Mouse (Mus musculus): ENCODE results near the gene Aipl1.

Gene Aipl1

DNA sequence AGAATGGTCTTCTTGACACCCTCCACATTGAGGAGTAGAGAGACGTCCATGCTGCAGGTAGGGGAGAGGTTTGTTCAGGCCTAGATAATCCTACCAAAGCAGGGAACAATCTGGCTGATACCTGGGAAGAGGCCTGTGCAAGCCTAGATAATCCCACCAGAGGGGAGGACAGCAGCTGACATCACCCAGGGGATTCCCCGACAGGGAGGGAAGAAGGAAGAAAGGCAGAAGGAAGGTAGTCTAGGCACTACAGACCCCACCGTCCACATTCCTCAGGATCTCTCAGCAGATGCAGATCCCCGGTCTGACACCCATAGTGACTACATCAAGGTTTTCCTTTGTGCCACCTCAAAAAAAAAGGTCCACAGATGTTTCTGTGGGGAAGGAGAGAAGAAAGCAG is at the start of gene Aipl1:
Gene Aipl1 (minus strand): TSS at position 101 of the 400 bp plus-strand sequence.
- no peak for DNase-seq (ENCODE audit: low spot score)

DNA sequence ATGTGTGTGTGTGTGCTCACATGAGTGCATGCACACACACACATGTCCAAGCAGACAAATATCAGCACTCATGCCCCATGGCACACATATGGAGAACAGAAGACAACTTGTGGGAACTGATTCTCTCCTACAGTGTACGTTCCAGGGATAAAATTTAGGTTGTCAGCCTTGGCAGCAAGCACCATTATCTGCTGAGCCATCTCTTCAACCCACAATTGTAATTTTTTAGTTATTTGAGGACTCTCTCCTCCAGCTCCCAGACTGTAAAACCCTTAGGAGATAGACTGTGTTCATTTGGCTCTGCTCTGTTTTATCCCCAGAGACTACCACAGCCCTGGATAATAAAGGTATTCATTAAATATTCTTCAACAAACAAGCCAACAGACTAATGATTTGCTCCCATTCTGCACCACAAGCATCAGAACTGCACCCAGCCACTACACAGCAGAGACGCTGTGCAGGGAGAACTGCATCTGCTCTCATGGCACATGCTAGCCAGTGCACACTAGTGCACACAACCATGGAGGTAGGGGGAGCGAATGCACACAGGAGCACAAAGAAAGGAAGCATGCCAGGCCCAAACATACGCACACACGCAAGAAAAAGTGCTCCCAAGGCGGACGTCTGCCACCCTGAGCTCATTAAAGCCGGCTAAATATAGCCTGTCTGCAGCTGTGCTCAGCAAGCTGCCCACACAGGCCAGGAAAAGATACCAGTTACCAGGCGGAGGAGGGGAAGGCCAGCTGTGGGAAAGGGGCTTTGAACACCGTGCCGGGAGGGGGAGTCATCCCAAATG is 49.1 kb upstream of the Aipl1 start:
- peak; percentile 46 for DNase-seq (ENCODE audit: low spot score)

DNA sequence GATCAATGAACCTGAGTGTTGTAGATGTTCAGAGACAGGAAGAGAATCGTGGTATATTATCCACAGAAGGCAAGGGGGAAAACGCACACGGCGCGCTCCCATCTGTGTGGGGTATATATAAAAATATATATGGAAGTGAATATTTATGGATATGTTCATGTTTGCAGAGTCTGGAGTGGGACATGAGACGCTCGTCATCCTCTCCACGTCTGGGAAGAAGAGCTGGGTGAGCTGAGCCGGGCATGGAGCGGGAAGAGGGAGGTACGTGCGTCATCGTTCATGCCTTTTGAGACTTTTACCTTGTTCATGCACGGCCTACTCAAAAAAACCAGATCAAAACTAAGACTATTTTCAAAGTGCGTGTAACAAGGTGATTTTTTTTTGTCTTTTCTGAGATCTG is 47.0 kb upstream of the Aipl1 start:
- no peak for DNase-seq (ENCODE audit: low spot score)

DNA sequence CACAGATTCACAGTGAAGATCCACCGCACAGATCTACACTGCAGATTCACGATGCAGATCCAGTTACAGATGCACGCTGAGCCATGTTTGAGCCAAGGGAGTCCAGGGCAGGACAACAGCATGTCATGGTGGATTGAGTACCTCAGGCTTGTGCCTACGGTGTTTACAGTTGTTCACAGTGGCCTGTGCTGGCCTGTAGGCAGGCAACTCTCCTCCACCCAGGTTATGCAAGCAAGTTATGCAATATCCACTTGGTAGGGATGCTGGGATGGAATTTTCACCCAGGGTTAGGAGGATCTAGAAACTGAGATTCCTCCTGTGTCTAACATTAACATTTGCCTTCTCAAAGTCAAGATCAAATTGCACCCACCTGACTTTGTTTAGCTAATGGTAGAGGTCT is 45.3 kb upstream of the Aipl1 start:
- DNase-seq (ENCODE audit: low spot score) = no peak

DNA sequence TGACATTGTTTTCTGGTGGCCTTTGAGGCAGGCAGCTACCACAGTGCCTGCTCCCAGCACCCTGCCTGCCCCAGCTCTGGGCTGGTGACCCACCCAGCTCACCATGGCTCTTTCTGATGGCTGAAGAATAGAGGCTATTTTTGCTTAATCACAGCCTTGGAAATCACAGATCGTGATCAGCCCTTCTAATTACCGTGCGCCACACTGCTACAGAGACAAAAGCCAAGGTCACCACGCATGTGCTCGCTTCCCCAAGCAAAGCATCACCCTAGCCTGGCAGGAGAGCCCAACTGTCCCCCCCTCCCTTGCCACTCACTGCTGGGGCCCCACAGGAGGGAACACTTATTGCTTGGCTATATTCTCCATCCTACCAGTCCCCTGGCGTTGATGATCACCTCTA is 43.2 kb upstream of the Aipl1 start:
- no peak for DNase-seq (ENCODE audit: low spot score)

DNA sequence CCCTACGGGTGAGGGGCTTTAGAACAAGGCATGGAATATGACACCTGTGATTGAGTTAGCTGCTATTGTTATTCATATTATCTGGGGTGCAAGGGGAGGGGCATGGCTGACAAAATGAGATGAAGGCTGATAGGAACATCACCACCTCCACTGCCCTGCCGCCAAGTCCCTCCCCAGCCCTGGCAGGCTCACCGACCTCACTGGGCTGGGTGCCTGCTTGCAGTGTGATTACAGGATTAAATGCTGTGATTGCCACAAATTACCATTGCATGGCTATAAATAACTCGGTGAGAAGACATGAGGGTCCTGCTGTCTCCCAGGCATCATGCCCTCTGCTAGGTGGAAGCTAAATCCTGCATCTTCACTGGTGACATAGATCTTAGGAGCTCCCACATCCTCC is 41.3 kb upstream of the Aipl1 start:
- DNase-seq (ENCODE audit: low spot score) = no peak

DNA sequence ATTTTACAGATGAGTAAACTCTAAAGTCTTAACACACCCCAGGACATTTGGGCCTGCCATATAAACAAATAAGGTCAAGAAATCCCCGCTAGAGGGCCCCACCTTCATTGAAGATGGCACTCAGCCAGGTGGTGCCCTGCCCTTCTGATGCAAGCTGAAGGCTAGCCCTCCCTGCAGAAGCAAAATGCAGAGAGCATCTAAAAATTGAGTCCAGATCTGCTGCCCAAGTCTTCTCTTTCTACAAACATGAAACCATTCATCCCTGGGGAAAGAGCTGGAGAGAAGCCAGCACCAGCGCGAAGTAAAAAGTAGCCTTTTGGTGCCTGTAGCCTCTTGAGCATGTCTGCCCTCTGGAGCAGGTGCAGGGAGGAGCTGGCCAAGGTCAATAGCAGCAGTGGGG is 40.7 kb upstream of the Aipl1 start:
- no peak for DNase-seq (ENCODE audit: low spot score)

DNA sequence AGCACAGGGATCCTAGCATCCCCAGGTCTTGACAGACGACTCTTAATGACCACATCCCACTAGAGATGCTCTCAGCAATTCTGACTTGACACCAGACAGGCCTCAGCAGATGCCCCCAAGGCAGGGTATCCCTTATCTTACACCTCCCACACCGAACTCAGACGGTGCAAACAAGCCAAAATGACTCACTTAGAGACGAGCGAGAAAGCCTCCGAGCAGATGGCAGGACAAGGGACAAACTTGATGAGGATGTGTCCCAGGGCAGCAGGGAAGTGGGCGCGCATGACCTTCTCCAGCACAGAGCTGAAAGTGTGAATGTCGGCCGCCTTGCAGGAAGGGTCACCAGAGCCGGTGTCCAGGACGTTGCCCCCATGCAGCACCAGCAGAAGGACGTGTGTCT is 36.9 kb upstream of the Aipl1 start:
- no peak for DNase-seq (ENCODE audit: low spot score)

DNA sequence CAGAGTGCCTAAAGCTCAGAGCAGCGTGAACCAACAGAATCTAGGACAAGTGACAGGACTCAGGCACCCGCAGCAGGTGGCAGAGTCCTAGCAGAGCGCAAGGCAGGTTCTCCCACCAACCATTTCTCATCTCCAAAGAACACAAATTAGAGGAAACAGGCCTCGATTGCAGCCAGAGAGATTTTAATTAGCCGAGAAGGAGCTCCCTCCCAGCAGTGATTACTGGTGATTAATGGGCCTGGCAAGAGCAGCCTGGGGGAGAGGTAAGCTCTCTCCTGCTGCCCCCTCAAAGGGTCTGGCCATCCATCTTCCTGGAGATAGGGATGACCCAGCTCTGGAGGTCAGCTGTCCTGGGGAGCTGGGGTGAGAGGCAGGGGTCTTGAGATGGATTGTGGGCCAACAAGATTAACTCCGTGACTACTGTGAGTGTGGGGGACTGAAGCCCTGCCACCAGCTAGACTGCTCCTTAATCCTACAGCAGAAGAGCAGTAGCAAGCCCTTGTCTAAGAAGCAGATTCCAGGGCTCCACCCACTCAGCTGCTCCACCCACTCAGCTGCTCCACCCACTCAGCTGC is 35.1 kb upstream of the Aipl1 start:
- peak; percentile 60 for DNase-seq (ENCODE audit: low spot score)

DNA sequence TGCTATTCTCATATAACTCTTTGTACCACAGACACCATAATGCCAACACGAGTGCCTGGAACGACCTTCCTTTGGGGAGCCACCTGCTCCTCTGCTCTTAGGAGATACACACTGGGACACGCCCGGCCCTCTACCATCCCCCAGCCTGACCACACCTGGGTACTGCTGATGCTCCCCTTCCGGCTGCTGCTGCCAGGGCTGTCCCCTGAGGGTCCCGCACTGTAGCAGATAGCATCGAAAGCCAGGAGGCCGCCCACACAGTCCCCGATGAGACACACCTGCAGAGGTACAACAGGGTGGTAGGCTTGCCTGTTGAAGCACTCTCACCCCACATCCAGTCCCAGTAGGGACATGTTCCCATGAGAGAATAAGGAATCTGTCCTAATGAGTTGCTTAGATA is 33.4 kb upstream of the Aipl1 start:
- DNase-seq (ENCODE audit: low spot score) = no peak

DNA sequence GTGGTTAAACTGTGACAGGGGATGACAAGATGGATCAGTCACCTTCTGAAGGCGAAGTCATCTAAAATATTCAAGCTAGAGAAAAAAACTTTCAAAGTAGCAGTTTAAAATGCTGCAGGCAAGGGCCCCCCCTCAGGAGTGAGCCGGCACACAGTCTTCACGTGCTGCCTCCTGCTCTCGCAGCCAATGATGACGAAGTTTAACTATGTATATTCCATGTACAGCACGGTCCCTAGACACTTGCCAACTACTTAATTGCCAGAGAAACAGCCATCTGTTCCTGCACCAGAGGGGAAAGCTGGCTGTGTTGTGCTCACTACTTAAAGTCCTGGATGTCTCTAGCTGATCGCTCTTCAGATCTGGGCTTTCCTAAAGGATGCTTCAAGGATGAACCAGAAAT is 30.7 kb upstream of the Aipl1 start:
- peak; percentile 38 for DNase-seq (ENCODE audit: low spot score)

DNA sequence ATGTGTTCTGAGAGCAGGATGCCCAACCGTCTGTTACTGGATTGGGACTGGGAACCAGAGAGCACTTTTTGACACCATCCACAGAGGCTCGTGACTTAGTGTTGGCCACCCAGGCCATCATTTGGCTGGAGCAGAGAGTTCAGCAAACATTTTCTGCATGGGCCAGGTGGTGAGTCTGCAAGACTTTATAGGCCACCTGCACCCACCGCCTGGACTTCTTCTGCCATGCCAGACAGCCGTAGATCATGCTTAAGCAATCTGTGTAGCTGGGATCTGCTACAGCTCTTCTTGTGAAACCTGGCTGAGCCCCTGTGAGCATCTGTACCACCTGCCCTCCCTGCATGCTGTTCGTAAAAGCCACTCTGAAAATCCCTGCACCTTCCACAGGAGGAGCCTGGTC is 30.0 kb upstream of the Aipl1 start:
- no peak for DNase-seq (ENCODE audit: low spot score)

DNA sequence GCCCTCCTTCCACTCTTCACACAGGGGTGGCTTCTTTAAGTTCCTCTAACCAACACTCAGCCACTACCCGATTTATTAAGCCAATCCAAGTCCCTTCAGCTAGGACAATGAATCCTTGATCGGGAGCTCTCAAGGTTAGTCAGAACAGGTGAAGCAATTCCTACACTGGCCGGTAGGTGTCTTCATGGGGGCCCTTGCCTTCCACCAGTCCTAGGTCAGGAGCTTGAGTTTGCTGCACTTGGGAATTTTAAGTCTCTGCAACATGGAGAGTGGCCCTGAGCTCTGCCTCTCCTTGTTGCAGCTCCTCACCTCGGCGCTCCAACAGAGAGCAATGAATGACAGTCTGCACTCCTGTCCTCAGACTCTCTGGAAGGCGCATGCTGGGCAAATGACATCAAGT is 29.0 kb upstream of the Aipl1 start:
- peak; percentile 75 for DNase-seq (ENCODE audit: low spot score)

DNA sequence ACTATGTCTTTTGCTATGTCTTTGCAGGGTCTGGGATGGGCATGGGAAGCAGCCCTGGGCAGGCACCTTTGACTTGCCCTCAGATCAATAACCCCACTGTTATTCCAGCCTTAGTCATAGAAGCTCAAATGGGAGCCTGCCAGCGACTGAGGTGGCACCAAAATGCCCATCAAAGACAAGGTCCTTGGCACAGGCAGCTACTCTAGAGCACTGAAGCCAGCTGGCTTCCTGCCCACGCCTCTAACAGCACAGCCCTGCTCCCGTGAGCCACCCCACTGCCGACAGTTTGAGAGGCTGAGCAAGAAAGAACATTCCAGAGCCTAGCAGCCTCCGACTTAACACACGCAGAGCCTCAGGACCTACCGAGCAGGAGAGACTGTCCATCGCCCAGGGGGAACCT is 27.8 kb upstream of the Aipl1 start:
- no peak for DNase-seq (ENCODE audit: low spot score)

DNA sequence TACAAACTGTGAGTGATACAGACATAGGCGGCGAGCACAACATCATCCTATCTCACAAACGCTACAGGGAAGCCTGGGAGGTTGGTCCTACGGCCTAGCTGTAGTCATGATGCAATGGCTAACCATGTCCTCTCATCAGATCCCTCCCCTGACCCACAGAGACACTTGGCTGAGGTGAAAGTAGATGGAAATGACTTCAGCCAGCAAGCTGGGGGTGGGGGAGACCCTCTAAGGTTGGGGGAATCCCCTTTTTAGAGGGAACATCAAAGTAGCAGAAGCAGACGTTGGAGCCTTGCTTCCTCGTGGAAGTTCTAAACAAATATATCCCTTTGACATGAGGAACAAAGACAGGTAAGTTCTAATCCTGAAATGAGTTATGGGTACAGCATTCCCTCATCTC is 27.1 kb upstream of the Aipl1 start:
- no peak for DNase-seq (ENCODE audit: low spot score)

DNA sequence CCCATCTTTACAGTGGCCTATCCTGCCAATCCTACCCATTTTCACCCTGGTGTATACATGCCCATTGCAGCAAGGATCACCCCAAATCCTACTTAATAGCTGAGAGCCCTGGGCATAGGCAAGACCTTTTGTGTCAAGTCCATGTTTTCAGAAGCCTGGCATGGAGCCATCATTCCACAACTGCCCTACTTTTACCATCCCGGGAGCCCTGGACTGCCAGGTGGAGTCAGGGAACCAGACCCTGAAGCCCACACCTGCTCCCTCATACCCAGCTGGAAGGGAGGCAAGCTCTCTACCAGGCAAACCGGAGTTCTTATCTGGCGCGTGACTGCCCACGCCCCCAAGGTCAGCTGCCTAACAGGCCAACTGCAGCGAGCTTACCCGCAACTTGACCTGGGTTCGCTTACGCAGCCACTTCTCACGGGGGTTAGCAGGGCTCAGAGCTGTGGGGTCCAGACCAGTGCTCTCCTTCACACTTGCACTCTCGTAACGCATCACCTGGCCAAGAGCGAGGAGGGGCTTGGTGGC is 23.8 kb upstream of the Aipl1 start:
- no peak for DNase-seq (ENCODE audit: low spot score)

DNA sequence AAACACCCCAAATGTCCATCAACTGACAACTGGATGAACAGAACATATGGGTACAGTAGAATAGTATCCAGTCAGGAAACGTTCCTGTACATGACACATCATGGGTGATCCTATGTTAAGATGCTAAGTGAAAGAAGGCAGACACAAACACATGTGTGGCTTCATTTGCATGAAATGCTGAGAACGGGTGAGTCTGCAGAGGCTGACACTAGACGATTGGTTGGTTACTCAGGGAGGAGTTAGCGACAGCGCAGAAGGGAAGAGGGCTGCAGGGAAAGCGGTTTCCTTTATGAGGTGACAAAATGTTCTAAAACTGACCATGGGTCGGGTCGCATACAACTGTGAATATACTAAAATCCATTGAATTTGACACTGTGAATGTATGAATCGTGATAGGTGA is 23.1 kb upstream of the Aipl1 start:
- DNase-seq (ENCODE audit: low spot score) = no peak

DNA sequence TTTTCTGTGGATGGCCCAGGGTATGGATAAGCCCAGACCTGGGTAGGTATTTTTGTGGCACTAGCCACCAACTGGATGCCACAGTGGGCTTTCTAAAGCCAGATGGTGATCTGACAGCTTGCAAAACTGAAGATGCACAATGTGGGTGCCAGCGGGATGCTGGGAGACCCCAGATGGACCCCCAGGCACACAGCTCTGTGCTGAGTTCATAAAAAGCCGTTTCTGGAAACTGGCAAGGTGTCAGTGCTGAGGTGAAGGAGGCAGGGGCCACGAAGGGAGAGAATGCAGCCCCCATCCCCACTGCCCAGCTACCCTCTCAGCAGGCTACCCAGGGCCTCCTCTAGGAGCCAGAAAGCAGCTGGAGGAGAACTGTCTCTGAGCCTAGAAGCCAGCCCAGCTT is 19.9 kb upstream of the Aipl1 start:
- no peak for DNase-seq (ENCODE audit: low spot score)

DNA sequence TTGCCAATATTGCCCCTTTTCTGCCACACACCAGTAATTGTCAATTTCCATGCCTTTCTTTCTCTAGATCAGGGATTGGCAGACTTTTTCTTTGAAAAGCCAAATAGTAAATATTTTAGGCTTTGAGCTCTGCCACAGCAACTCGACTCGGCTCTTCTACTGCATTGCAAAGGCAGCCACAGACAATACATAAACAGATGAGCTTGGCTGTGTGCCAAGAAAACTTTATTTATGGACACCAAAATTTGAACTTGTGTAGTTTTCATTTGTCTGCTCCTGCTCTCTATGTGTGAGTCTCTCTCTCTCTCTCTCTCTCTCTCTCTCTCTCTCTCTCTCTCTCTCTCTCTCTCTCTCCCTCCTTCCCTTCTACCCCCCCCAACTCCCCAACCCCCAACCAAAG is 17.9 kb upstream of the Aipl1 start:
- no peak for DNase-seq (ENCODE audit: low spot score)

DNA sequence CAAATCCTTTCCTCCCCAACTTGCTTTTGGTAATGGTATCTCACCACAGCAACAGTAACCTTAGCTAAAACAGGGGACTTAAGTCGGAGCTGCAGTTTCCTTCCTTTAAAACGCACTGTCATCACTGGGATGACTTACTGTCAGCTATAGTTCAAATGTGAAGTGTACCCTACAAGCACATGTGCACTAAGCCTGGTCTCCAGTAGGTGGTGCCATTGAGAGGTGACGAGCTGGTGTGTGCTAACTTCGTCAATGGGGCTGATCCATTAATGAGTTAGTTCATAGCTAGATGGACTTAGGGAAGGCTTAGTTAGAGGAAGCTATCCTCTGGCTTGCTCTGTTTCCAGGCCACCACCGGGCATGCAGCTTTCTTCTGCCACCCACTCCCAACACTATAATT is 15.3 kb upstream of the Aipl1 start:
- DNase-seq (ENCODE audit: low spot score) = peak; percentile 91

DNA sequence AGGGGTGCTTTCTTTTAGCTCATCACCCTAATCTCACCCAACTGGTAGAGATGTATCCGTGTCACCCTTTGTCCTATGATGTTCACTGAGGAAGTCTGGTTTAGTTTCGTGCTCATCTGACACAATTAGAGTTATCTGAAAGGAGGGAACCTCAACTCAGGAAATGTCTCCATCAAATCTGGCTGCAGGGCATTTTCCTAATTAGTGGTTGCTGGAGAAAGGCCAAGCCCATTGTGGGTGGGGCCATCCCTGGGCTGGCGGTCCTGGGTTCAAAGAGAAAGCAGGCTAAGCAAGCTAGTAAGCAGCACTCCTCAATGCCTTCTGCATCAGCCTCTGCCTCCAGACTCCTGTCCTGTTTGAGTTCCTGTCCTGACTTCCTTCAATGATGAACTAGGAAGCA is 14.9 kb upstream of the Aipl1 start:
- DNase-seq (ENCODE audit: low spot score) = no peak

DNA sequence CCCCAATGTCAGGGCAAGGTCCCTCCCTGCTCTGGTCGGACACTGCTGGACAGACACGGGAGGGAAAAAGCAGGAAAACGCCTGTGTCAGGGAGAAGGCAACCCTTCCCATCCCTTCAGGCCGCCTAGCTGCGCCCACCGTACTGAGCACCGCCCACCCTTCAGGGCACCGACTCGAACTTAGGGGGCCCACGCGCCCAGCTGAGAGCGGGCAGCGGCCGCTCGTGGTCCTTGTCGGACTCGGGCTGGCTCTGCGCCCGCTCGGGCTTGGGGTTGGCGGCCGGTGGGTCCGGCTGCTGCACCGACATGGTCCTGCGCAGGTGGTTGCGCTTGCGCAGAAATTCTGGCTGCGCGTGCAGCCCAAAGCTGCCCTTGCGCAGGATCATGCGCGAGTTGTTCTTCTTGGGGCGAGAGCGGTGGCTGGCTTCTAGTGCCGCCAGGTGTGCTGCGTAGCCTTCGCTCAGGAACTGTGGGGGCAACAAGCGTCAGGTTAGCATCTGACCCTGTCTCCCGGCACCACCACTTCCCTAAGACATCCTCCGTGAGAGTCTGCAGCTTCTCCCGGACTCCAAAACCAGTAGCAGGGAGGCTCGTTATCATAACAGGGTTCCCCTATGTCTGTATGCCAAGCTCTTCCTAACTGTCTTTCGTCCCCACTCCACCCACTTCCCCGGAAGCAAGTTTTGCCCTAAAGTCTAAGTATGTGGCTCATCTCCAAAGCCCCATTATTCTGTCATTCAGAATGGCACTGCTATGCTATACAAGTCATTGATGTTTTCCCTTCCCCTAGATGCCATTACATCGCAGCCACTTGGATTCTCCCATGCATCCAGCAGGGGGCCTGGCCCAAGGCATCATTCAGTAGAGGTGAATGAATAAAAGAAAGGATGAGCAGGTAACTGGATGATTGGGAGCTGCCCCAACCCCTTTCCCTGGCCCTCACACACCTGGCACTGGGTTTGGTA is 13.9 kb upstream of the Aipl1 start:
- peak; percentile 62 for DNase-seq (ENCODE audit: low spot score)
